Mouse (Mus musculus) neural tube, embryonic 14.5 days (tissue): ENCODE measurements at regions not wholly inside any gene's neighbourhood (a gene's known extent, or its start where the extent isn't known, plus 50 kb on each side); places are given as distances from the start of the nearest gene placed in this dataset.

ENCODE experiments used
- ATAC-seq: fragments of 200-750 bp; cut with Nextera tagmentation; 2 replicates; pipeline ENCODE4 v1.8.0; 2017; ENCODE audit warnings: low read depth, mild to moderate bottlenecking, moderate TSS enrichment, moderate library complexity
- H3K27ac ChIP-seq: fragments of 300-500 bp; sonication (generic); 2 replicates; pipeline ENCODE4 v1.5.1; 2014; ENCODE audit warnings: low read depth, mild to moderate bottlenecking, control low read depth, low read length, moderate library complexity, mixed read lengths
- H3K27me3 ChIP-seq: fragments of 300-500 bp; sonication (generic); 2 replicates; pipeline ENCODE4 v1.6.1; 2014; ENCODE audit warnings: low read length; ENCODE audit not compliant: control insufficient read depth, insufficient read depth
- H3K36me3 ChIP-seq: fragments of 300-500 bp; sonication (generic); 2 replicates; pipeline ENCODE4 v1.6.1; 2014; ENCODE audit warnings: low read length, mixed read lengths; ENCODE audit not compliant: control insufficient read depth, insufficient read depth
- H3K4me1 ChIP-seq: fragments of 300-500 bp; sonication (generic); 2 replicates; pipeline ENCODE4 v1.6.1; 2014; ENCODE audit warnings: low read length; ENCODE audit not compliant: control insufficient read depth, insufficient read depth
- H3K4me2 ChIP-seq: fragments of 300-500 bp; sonication (generic); 2 replicates; pipeline ENCODE4 v1.6.1; 2014; ENCODE audit warnings: mild to moderate bottlenecking, low read depth, low read length, control low read depth
- H3K4me3 ChIP-seq: fragments of 300-500 bp; sonication (generic); 2 replicates; pipeline ENCODE4 v1.5.1; 2014; ENCODE audit warnings: low read depth, low read length, control low read depth, mixed read lengths
- H3K9ac ChIP-seq: fragments of 300-500 bp; sonication (generic); replicated peaks from 2 replicates; pipeline ENCODE4 v1.6.1; 2014; ENCODE audit warnings: low read depth, mild to moderate bottlenecking, control low read depth, low read length, mixed read lengths
- H3K9me3 ChIP-seq: fragments of 300-500 bp; sonication (generic); 2 replicates; pipeline ENCODE4 v1.6.1; 2016; ENCODE audit warnings: low read length; ENCODE audit not compliant: control insufficient read depth
- WGBS: fragments of 180-500 bp; shearing (Covaris S2); extraction: QIAGEN DNeasy Blood & Tissue Kit; methylation state at CpG from one replicate; pipeline ENCODE4 v1.1.7; 2014; 5-methylcytosine and 5-hydroxymethylcytosine counted together

- H3K4me2 ChIP-seq, result no peak overlapping the region
- 84% methylated on average over 2 of the region's 2 CpGs for WGBS
- H3K9ac ChIP-seq, result no peak overlapping the region
- no peaks in the 10 kb centered on the region for H3K36me3 ChIP-seq
- H3K9me3 ChIP-seq, result no peaks in the 10 kb centered on the region
- H3K27ac ChIP-seq, result no peak overlapping the region
- no peaks in the 10 kb centered on the region for H3K4me1 ChIP-seq
- ATAC-seq, result no peak
- H3K27me3 ChIP-seq, result no peaks in the 10 kb centered on the region
- no peak overlapping the region for H3K4me3 ChIP-seq
Observed at GRCm38 (mm10) chr2:137924576-137924975, 331.8 kb upstream of the Btbd3 start.

GRCm38 (mm10) chr2:137898425-137898824, 357.9 kb upstream of the Btbd3 start:
- Histone ChIP-seq H3K4me3 (no peak overlapping the region), H3K9ac (no peak overlapping the region), H3K4me1 (no peaks in the 10 kb centered on the region), H3K27ac (no peak overlapping the region), H3K27me3 (no peaks in the 10 kb centered on the region), H3K36me3 (no peaks in the 10 kb centered on the region), H3K4me2 (no peak overlapping the region), H3K9me3 (no peaks in the 10 kb centered on the region)
- no peak for ATAC-seq

DNA sequence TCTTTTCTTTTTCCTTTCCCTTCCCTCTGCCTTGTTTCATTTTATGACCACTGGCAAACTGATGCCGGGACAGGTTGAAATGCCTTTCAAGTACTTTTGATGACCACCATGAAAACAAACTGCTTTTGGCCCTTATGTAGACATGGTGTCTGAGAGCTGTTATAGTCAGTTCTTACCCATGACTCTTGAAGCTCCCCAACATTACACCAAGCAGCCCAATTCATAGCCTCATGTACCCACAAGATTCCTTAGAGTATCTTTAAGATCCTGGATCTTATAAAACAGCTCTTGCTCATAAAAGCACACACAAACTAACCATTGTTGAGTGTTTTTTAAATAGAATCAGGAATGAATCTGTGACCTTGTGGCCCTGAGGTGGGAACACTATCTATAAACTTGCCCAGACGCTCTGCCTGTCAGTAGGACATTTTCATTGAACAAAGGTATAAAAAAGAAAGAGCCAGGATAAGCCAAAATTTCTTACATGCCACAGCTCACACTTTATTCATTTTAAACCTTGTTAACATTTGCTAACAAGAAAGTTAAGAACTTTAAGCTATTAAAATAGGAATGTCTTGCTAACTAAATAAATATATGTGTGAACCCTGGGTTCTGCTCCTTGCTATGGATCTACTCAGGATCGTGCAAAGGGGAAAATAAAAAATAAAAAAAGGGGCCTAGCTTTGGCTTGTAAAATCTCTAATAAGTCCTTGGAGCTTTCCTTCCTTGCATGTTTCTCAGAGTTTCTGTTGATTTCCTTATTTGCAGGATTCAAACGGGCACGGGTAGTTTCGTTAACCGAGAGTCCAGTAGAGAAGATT, 375.9 kb upstream of the Btbd3 start:
- no peak overlapping the region for H3K9ac ChIP-seq
- H3K9me3 ChIP-seq, result no peaks in the 10 kb centered on the region
- no peaks in the 10 kb centered on the region for H3K4me1 ChIP-seq
- ATAC-seq, result no peak
- no peaks in the 10 kb centered on the region for H3K36me3 ChIP-seq
- WGBS, result 82% methylated on average over 7 of the region's 7 CpGs
- no peak overlapping the region for H3K27ac ChIP-seq
- no peaks in the 10 kb centered on the region for H3K27me3 ChIP-seq
- no peak overlapping the region for H3K4me2 ChIP-seq
- no peak overlapping the region for H3K4me3 ChIP-seq

DNA sequence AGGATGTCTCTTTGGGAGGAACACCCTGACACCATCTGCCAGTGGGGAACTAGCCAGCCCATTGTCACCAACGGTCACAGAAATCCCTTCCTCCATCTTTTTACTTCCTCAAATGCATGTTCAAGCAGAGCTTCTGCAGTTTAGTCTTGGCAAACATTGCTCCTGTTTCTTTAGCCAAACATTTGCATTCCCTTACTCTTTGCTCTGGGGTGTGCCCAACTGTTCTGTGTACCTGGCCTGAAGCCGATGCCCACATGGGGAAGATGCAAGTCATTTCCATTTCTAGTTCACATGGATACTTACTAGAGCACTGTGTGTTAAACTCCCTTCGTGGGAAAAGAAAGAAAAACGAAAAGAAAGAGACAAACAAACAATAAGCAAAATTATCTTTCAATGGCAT, 386.7 kb upstream of the Btbd3 start:
- no peak overlapping the region for H3K4me3 ChIP-seq
- no peak overlapping the region for H3K27ac ChIP-seq
- H3K4me2 ChIP-seq, result no peak overlapping the region
- WGBS, result 85% methylated on average over 4 of the region's 4 CpGs
- no peaks in the 10 kb centered on the region for H3K27me3 ChIP-seq
- H3K9me3 ChIP-seq, result no peaks in the 10 kb centered on the region
- no peaks in the 10 kb centered on the region for H3K4me1 ChIP-seq
- H3K9ac ChIP-seq, result no peak overlapping the region
- no peaks in the 10 kb centered on the region for H3K36me3 ChIP-seq
- ATAC-seq, result no peak

DNA sequence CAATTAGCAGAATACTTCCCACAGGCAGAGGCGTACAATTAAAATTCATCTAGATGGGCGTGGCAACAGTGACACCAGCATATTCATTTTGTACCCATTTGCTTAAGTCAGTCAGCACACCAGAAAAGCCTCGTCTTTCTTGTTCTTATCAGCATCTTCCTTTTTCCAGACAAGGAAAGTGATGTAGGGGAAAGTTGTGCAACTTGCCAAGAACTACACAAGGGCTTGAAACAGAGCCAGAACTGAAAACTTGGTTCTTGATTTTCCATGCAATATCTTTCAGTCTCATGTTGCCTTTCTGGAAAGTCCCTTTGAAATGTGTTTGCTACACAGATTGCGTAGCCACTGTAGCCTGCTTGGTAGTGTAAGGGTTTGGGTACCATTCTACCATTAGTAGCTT, 401.9 kb upstream of the Btbd3 start:
- Histone ChIP-seq H3K27ac (no peak overlapping the region), H3K4me3 (no peak overlapping the region), H3K4me2 (no peak overlapping the region), H3K27me3 (no peaks in the 10 kb centered on the region), H3K4me1 (no peaks in the 10 kb centered on the region), H3K9me3 (no peaks in the 10 kb centered on the region), H3K9ac (no peak overlapping the region), H3K36me3 (no peaks in the 10 kb centered on the region)
- 81% methylated on average over 4 of the region's 4 CpGs for WGBS
- no peak for ATAC-seq

GRCm38 (mm10) chr2:137853399-137854259, 402.7 kb upstream of the Btbd3 start:
- Histone ChIP-seq H3K4me3 (no peak overlapping the region), H3K27me3 (no peaks in the 10 kb centered on the region), H3K4me1 (no peaks in the 10 kb centered on the region), H3K9me3 (no peaks in the 10 kb centered on the region), H3K27ac (no peak overlapping the region), H3K4me2 (no peak overlapping the region), H3K36me3 (no peaks in the 10 kb centered on the region), H3K9ac (no peak overlapping the region)
- no peak for ATAC-seq
- WGBS, result 71% methylated on average over 10 of the region's 10 CpGs

- H3K9ac ChIP-seq, result no peak overlapping the region
- no peaks in the 10 kb centered on the region for H3K4me1 ChIP-seq
- no peak for ATAC-seq
- WGBS, result 70% methylated on average over 2 of the region's 2 CpGs
- H3K4me3 ChIP-seq, result no peak overlapping the region
- H3K27ac ChIP-seq, result no peak overlapping the region
- no peaks in the 10 kb centered on the region for H3K27me3 ChIP-seq
- no peaks in the 10 kb centered on the region for H3K9me3 ChIP-seq
- H3K4me2 ChIP-seq, result no peak overlapping the region
- no peaks in the 10 kb centered on the region for H3K36me3 ChIP-seq
Observed at GRCm38 (mm10) chr2:137847901-137848300, 408.5 kb upstream of the Btbd3 start.

GRCm38 (mm10) chr2:137827814-137828374, 428.5 kb upstream of the Btbd3 start:
- no peak for ATAC-seq
- H3K4me3 ChIP-seq, result no peak overlapping the region
- no peaks in the 10 kb centered on the region for H3K36me3 ChIP-seq
- no peak overlapping the region for H3K27ac ChIP-seq
- no peaks in the 10 kb centered on the region for H3K4me1 ChIP-seq
- H3K4me2 ChIP-seq, result no peak overlapping the region
- H3K9ac ChIP-seq, result no peak overlapping the region
- no peaks in the 10 kb centered on the region for H3K9me3 ChIP-seq
- H3K27me3 ChIP-seq, result no peaks in the 10 kb centered on the region
- WGBS, result 86% methylated on average over 8 of the region's 8 CpGs

GRCm38 (mm10) chr2:137821344-137821916, 434.9 kb upstream of the Btbd3 start:
- ATAC-seq, result no peak
- H3K9ac ChIP-seq, result no peak overlapping the region
- no peak overlapping the region for H3K27ac ChIP-seq
- H3K4me2 ChIP-seq, result no peak overlapping the region
- no peaks in the 10 kb centered on the region for H3K36me3 ChIP-seq
- 60% methylated on average over 5 of the region's 5 CpGs for WGBS
- H3K9me3 ChIP-seq, result no peaks in the 10 kb centered on the region
- no peaks in the 10 kb centered on the region for H3K4me1 ChIP-seq
- no peaks in the 10 kb centered on the region for H3K27me3 ChIP-seq
- no peak overlapping the region for H3K4me3 ChIP-seq
